Mouse (Mus musculus) Patski (cell line): ENCODE measurements around the gene Bmp5. TPM values are rescaled to one million over a fixed set of nuclear protein-coding genes. Genes with fewer than 3 reads are reported as not detected.

Experiments
- ATAC-seq: fragments of 100-300 bp; one replicate; pipeline ENCODE4 v1.8.0; 2021
- CTCF ChIA-PET: fragments of 350-600 bp; sonication (Branson Sonifier 250); formaldehyde crosslinking; loops from one replicate; lab custom pipeline; 2022; ENCODE audit warnings: inconsistent platforms; lab: Charles Lee
- POLR2A ChIA-PET: fragments of 350-600 bp; sonication (Branson Sonifier 250); formaldehyde crosslinking; loops from one replicate; lab custom pipeline; 2022; ENCODE audit warnings: antibody characterized with exemption, inconsistent platforms; lab: Charles Lee
- DNase-seq: peaks from one replicate; pipeline ENCODE4 v3.0.0-alpha.2; 2011; ENCODE audit warnings: low read depth, low spot score
- H3K27me3 ChIP-seq: fragments of 371-371 bp; one replicate; pipeline ENCODE4 v1.5.1; 2021
- CTCF ChIP-seq: fragments of 100-300 bp; IDR thresholded peaks from one replicate; pipeline ENCODE4 v1.5.1; 2021
- in situ Hi-C: fragments of 300-500 bp; cut with MboI; formaldehyde crosslinking; loops from 3 replicates; pipeline ENCODE4 v1.11.1; 2018; ENCODE audit warnings: low pct_unique_long_range_greater_than_20kb, mixed read lengths
- polyA plus RNA-seq: library from polyadenylated mRNA; unstranded; gene quantifications from one replicate; pipeline ENCODE4 v1.2.3, GENCODE M21; 2021

The Bmp5 gene
- polyA plus RNA-seq, 1 experiment from 2014 or later: not detected

DNA sequence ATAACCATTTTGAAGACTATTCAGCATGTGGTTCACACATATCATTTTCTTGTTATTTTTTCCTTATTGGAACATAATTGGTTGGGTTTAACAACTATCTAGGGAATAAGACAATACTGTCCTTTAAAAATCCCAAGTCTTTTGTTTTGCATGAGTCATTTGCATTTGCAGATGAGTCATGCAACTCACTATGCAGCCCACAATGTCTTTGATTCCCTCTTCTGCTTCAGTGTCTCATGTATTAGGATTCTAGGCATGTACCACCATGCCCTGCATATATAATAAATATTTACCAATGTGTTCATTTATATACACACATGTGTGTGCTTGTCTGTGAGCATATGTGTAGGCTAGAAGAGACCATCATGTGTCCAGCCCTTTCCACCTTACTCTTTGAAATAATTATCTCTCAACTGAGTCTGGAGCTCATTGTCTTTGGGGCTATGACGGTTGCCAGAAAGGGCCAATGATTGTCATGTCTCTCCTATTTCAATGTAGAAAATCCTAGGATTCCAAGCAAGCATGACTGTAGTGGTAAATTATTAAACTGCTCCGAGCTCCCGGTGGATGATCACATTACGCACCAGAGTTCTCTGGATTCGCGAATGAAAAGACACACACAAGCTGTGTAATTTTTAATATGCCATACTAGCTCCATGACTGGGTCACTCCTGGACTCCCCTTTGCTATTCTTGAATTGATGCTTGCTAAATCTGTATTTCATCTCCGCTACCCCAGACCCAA lies 111.8 kb downstream of the Bmp5 start:
- no peaks in the 10 kb centered on the region for H3K27me3 ChIP-seq
- CTCF ChIA-PET: interaction anchor here (0.6 to 1.2 kb wide), 3 partner anchors 9 to 54 kb away, joined by 3 read pairs; no protein-coding TSS in a partner anchor
- in situ Hi-C loops: no loop called here
- ATAC-seq (peak; percentile 93), DNase-seq (peak; percentile 30)
- TF ChIP-seq CTCF: no peak
- POLR2A ChIA-PET: interaction anchor here (0.6 kb wide), 1 partner anchor 49 kb away, joined by 4 read pairs; no protein-coding TSS in a partner anchor

DNA sequence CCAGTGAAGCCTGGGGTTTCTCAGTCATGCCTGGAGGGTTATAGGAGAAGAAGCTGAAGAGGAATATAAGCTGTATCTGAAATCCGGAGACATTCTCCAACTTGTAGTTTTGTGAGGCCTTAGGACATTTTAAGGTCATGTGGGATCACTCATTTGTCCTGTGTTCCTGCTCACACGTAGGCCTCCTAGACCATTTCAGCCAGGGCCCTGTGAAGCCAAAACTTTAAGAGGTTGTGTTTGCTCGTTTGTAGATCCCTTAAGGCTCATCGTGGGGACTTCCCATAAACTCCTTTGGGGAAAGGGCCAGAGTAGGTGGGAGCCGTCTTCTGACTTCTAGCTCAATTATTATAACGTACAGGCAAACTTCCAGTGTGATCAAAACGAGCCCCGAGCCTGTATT lies 121.8 kb downstream of the Bmp5 start:
- H3K27me3 ChIP-seq: no peaks in the 10 kb centered on the region
- no peak for ATAC-seq
- POLR2A ChIA-PET: interaction anchor here (0.5 kb wide), 1 partner anchor 171 kb away, joined by 3 read pairs; no protein-coding TSS in a partner anchor
- in situ Hi-C loops: no loop called here
- CTCF ChIA-PET: interaction anchor here (1.4 kb wide), 1 partner anchor 50 kb away, joined by 3 read pairs; no protein-coding TSS in a partner anchor
- no peak for TF ChIP-seq CTCF
- no peak for DNase-seq

DNA sequence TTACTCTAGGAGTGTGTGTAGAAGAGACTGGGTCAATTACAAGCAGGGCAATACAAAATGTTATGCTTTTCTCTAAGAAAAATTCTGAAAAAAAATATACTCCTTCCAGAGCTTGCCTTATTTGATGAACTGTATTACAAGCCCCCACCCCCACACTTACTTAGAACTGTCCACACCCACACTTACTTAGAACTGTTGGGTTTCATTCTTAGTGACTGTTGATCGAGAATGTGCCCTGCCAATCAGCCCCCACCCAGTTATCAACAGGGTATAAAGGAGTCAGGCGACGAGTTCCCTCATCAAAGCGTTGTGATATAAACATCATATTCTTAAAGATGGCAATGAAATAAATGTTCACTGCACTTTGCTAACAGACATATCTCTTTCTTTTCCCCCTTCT lies 122.9 kb downstream of the Bmp5 start:
- H3K27me3 ChIP-seq: no peaks in the 10 kb centered on the region
- CTCF ChIA-PET: interaction anchor here (1.4 kb wide), 1 partner anchor 51 kb away, joined by 3 read pairs; no protein-coding TSS in a partner anchor
- no peak for TF ChIP-seq CTCF
- POLR2A ChIA-PET: no interaction called here
- no peak for DNase-seq
- no peak for ATAC-seq
- in situ Hi-C loops: no loop called here

DNA sequence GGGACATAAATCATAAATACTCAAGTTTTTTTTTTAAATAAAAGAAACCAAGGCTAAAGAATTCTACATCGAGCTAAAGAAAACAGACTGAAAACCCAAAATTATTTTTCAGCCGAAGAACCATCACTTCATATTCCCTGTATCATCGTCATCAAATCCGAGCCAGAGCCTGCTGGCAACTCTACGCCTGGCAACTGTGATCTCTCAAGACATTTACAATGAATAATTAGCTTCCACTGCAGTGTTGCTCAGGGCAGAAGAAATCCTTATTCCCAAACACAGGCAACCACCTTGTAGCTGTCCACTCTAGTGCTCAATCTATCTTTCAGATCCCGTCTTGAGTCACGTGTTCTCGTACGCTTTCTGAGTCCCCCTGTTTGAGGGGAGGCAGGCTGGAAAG lies 126.1 kb downstream of the Bmp5 start:
- H3K27me3 ChIP-seq: no peaks in the 10 kb centered on the region
- POLR2A ChIA-PET: interaction anchor here (0.6 kb wide), 1 partner anchor 11 kb away, joined by 7 read pairs; no protein-coding TSS in a partner anchor
- ATAC-seq (no peak), DNase-seq (no peak)
- TF ChIP-seq CTCF: no peak
- in situ Hi-C loops: loop anchor here (10.0 kb wide), 1 partner anchor 224 kb away; no protein-coding TSS in a partner anchor
- CTCF ChIA-PET: no interaction called here

DNA sequence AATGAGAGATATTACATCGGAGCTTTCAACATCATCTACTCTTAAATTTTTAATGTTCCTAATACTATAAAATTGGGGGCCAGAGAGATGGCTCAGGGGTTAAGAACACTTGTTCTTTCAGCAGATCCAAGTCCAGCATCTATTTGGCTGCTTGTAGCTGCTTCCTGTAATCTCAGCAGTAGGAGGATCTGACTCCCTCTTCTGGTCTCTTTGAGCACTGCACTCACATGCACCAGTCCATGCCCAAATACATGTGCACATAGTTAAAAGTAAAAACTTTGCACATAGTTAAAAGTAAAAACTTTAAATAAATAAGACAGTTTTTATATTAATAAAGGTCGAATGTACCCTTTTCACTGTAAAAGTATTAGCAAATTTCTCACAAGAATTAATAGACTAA lies 130.3 kb downstream of the Bmp5 start:
- H3K27me3 ChIP-seq: no peaks in the 10 kb centered on the region
- TF ChIP-seq CTCF: peak; percentile 73
- in situ Hi-C loops: loop anchor here (5.0 to 10.0 kb wide), 2 partner anchors 143 to 219 kb away; no protein-coding TSS in a partner anchor
- ChIA-PET CTCF (no interaction called here), POLR2A (no interaction called here)
- ATAC-seq: no peak
- DNase-seq: no peak

DNA sequence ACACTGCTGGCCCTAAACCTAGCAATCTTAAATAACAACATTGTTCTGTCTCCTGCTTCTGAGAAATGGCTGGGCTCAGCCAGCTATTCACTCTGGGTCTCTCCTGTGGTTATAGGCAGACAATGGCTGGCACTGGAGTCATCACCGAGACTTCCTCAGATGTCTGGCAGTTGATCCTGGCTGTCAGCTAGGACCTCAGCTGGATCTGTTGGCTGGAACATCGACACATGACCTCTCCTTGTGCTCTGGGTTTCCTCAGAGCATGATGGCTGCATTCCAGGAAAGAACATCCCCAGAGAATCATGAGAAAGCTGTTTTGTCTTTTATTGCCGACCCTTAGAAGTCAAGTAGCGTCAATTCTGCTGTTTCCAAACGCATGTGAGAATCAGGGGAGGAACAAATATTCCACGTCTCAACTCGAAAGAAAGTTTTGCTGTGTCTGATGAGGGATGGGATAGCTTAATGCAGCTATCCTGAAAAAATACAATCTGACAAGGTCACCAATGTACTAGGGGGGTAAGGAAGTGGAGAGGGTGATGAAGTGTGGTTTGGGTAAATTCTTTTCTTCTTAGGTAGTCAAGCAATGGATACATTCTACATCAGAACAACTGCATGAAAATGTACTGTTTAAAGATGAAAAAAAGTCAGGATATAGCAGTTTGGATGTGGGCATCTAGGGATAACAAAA lies 135.1 kb downstream of the Bmp5 start:
- ChIA-PET CTCF (interaction anchor here (1.0 to 1.2 kb wide), 2 partner anchors 18 to 48 kb away, joined by 3 to 4 read pairs; no protein-coding TSS in a partner anchor), POLR2A (no interaction called here)
- in situ Hi-C loops: no loop called here
- DNase-seq (no peak), ATAC-seq (no peak)
- TF ChIP-seq CTCF: no peak
- H3K27me3 ChIP-seq: no peaks in the 10 kb centered on the region

DNA sequence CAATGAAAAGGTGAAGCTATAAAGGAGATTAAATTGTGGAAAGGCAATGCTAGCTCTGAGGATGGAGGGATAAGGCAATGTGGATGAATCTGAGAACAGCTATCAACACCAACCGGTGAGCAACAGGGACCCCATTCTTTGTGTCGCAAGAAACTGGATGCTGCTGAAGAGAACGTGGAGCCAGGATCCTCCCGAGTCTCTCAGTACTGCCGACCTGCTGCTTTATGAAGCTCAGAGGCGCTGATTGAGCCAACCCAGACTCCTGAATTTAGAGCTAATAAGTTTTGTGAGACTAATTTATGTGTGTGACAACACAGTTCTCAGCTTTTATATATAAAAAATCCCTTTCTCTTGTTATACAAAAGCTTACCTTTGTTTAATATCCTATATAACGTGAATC lies 136.4 kb downstream of the Bmp5 start:
- CTCF ChIA-PET: interaction anchor here (0.5 to 1.2 kb wide), 2 partner anchors 16 to 50 kb away, joined by 3 read pairs; no protein-coding TSS in a partner anchor
- no peak for TF ChIP-seq CTCF
- ATAC-seq (no peak), DNase-seq (no peak)
- H3K27me3 ChIP-seq: no peaks in the 10 kb centered on the region
- in situ Hi-C loops: no loop called here
- POLR2A ChIA-PET: no interaction called here

DNA sequence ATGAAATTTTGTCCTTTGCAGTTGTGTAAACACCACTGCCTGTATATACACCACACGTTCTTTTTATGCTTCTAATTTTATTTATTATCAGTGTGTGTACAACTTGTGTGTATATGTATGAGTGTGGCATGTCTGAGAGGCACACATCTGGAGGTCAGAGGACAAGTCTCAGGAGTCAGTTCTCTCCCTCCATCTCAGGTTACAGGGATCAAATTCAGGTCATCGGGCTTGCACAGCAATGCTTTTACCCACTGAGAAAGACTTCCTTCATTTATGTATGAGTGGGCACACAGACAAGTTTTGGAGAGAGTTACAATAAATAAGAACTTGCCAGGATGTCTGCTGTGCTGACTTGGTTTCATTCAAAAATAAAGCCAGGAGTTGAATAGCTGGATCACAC lies 140.9 kb downstream of the Bmp5 start:
- in situ Hi-C loops: no loop called here
- ChIA-PET POLR2A (interaction anchor here (0.9 kb wide), 1 partner anchor 31 kb away, joined by 3 read pairs; no protein-coding TSS in a partner anchor), CTCF (interaction anchor here (0.9 to 1.2 kb wide), 2 partner anchors 11 to 108 kb away, joined by 3 read pairs; no protein-coding TSS in a partner anchor)
- ATAC-seq (no peak), DNase-seq (no peak)
- H3K27me3 ChIP-seq: no peaks in the 10 kb centered on the region
- no peak for TF ChIP-seq CTCF

DNA sequence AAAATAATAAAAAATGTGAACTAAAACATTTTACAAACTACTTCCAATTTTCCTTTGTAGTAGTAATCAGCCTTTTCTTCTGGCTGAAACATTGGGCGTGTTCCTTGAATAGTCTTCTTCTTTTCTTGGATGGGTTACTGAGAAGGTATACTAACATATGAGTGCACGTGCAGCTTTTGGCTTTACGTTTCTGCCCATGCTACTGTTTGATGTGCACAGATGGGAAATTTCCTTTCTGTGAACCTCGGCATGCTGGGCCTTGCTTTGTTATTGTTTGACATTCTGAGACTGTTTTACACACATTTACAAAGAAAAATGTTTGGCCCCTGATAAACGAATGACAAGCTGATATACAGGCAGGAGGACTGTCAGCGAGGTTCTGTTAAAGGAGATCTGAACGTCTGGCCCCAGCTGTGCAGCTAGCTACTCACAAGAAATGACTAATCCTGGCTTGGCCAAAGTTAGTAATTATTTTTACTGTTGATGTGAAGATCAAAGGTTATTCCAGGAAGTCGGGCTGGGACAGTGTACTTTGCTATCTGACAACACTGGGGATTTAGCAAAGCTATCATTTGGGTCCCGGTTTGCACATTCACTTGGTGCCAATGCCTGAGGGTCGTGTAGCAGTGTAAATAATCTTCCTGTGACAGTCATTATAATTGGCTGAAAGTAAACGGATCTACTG lies 152.2 kb downstream of the Bmp5 start:
- no peak for TF ChIP-seq CTCF
- ChIA-PET POLR2A (no interaction called here), CTCF (interaction anchor here (0.9 to 1.1 kb wide), 3 partner anchors 11 to 25 kb away, joined by 3 read pairs; no protein-coding TSS in a partner anchor)
- DNase-seq: no peak
- H3K27me3 ChIP-seq: no peaks in the 10 kb centered on the region
- peak; percentile 44 for ATAC-seq
- in situ Hi-C loops: no loop called here

DNA sequence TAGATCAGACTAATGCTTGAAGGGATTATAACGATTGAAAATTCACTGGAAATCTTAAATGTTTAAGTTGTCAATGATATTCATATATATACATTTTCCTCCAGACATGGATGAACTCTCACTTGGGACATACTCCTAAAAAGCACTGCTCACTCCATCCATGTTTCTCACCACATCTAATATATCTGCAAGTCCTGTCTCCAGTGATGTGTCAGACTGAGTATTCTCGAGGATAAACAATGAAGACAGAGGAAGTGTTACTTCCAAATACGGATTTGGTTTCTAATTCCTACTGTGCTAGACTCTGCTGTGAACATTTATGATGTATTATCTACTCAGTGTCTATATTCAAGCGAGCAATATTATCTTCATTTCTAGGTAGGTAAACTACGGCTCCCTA lies 152.9 kb downstream of the Bmp5 start:
- no peaks in the 10 kb centered on the region for H3K27me3 ChIP-seq
- ATAC-seq: no peak
- CTCF ChIA-PET: interaction anchor here (1.0 to 1.1 kb wide), 2 partner anchors 12 to 17 kb away, joined by 3 read pairs; no protein-coding TSS in a partner anchor
- no peak for TF ChIP-seq CTCF
- POLR2A ChIA-PET: no interaction called here
- in situ Hi-C loops: no loop called here
- DNase-seq: no peak
